Mouse (Mus musculus): ENCODE measurements around the gene Spdya.
"Not testable (repeated sequence)": the region's sequence is repeated elsewhere in the genome, so short reads cannot be mapped to it uniquely, and the experiment has no call there.

Gene Spdya

GRCm38 (mm10) chr17:71633350-71633749 is 81.5 kb downstream of the Spdya start:
- DNase-seq (ENCODE audit: low read depth): no peak

GRCm38 (mm10) chr17:71636786-71637185 is 84.9 kb downstream of the Spdya start:
- no peak for DNase-seq (ENCODE audit: low read depth)

DNA sequence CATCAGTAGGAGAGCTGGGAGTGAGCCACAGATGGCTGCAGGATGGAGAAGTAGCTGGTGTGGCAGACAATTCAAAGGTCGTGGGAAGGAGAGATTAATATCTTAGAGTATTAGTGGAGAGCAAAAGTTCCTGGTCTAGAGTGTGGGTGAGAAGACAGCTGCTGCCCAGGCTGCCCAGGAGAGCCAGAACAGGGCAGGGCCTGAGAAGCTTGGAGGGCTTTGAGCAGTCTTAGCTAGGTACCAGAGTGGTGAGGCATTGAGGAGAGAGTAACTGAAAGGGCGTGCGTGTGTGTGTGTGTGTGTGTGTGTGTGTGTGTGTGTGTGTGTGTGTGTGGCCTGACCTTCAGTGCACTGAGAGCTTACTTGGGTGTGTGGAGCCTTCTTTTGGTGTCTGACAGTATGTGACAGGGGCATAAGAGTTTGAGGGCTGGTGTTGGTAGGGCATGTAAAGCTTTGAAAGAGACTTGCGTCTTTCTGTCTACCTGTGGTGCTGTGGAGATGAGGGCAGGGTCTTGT is 85.9 kb downstream of the Spdya start:
- no peak for DNase-seq (ENCODE audit: low read depth)

DNA sequence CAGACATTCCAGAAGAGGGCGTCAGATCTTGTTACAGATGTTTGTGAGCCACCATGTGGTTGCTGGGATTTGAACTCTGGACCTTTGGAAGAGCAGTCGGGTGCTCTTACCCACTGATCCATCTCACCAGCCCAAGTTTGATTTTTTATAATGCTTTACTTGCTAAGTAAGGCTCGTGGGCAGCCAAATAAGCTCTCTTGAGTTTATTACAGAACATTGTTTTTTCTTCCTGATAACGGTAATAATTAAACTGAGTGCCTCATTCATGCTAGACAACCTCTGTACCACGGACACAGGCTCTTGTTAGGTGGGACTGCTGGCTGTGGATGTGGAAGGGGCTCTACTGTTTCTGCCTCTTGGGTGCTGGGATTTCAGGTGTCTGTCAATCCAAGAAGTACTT is 87.2 kb downstream of the Spdya start:
- not testable (repeated sequence) for DNase-seq (ENCODE audit: low read depth)

Measured in induced T-regulatory cell, adult 2 months (primary cell).